Mouse (Mus musculus) liver, embryonic 14.5 days (tissue): ENCODE results near the gene Lig4.

ENCODE experiments used
- CTCF ChIP-seq: IDR thresholded peaks from 2 replicates; pipeline ENCODE4 v1.5.1; 2016; ENCODE audit warnings: antibody characterized with exemption, low read depth, control low read depth
- EP300 ChIP-seq: IDR thresholded peaks from 2 replicates; pipeline ENCODE4 v1.6.1; 2016; ENCODE audit warnings: antibody characterized with exemption, low read depth

DNA sequence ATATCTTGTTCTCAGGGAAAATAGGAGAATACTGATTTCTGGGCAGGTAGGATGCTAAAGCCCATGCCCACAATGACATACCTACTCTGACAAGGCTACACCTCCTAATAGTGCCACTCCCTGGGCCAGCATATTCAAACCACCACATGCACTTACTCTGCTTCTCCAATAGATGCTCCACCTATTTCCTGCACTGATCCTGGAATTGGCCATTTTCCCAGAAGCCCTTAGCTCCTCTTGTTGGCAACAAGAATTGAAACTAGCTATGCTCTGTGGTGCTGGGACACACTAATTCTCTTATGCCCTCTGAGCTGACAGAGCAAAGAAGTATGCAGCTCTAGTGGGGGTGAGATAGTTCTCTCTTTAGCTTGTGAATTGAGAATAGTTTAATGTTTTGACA lies 44.8 kb downstream of the Lig4 start:
- TF ChIP-seq CTCF (no peak), EP300 (no peak)
